Mouse (Mus musculus) embryo, embryonic 11.5 days (tissue): ENCODE measurements at regions not wholly inside any gene's neighbourhood (a gene's known extent, or its start where the extent isn't known, plus 50 kb on each side); places are given as distances from the start of the nearest gene placed in this dataset.
A peak's percentile ranks its signal among the peaks of the same experiment; 100 is the strongest.

Experiments used
- DNase-seq: peaks from one replicate; pipeline ENCODE4 v3.0.0-alpha.2; 2012; ENCODE audit warnings: low read depth, low spot score

GRCm38 (mm10) chr12:12147088-12147687, 114.8 kb upstream of the Fam49a start:
- DNase-seq, result no peak

GRCm38 (mm10) chr12:12147847-12148246, 114.1 kb upstream of the Fam49a start:
- DNase-seq, result no peak

GRCm38 (mm10) chr12:12148659-12149399, 113.1 kb upstream of the Fam49a start:
- DNase-seq, result peak; percentile 16

GRCm38 (mm10) chr12:12164411-12164810, 97.5 kb upstream of the Fam49a start:
- DNase-seq, result no peak

- DNase-seq, result no peak
These were observed 91.4 kb upstream of the Fam49a start for GRCm38 (mm10) chr12:12170581-12170980.

GRCm38 (mm10) chr12:12172087-12172823, 89.7 kb upstream of the Fam49a start:
- DNase-seq, result no peak

GRCm38 (mm10) chr12:12176331-12177263, 85.3 kb upstream of the Fam49a start:
- peak; percentile 77 for DNase-seq

GRCm38 (mm10) chr12:12177264-12178043, 84.5 kb upstream of the Fam49a start:
- DNase-seq, result no peak

GRCm38 (mm10) chr12:12178391-12178790, 83.5 kb upstream of the Fam49a start:
- no peak for DNase-seq

GRCm38 (mm10) chr12:12179292-12179865, 82.6 kb upstream of the Fam49a start:
- DNase-seq, result no peak

GRCm38 (mm10) chr12:12180986-12181385, 81.0 kb upstream of the Fam49a start:
- DNase-seq, result no peak

GRCm38 (mm10) chr12:12181686-12182085, 80.3 kb upstream of the Fam49a start:
- no peak for DNase-seq

GRCm38 (mm10) chr12:12186353-12186752, 75.6 kb upstream of the Fam49a start:
- DNase-seq, result no peak

GRCm38 (mm10) chr12:12195066-12195465, 66.9 kb upstream of the Fam49a start:
- no peak for DNase-seq

GRCm38 (mm10) chr12:12196627-12197026, 65.3 kb upstream of the Fam49a start:
- DNase-seq, result no peak

- no peak for DNase-seq
These were observed 53.7 kb upstream of the Fam49a start for GRCm38 (mm10) chr12:12208216-12208615.
